ENCODE assay signal across 13 mouse cellular contexts in genomic region chr3:30000260-30000659, GRCm38 (mm10).
"Had no signal": no experiment of that assay in that cellular context is flagged by ENCODE, and none has a peak within 500 bp of the region (broad histone marks: within the 10 kb centered on the region; RNA-seq: fewer than 3 reads in every experiment).

No protein-coding gene starts in this region.

- H3K27ac ChIP-seq: hindbrain, embryonic 13.5 days; hindbrain, postnatal 0 days; liver, embryonic 15.5 days; midbrain, embryonic 13.5 days; neural tube, embryonic 15.5 days had no signal

- DNase-seq: layer of hippocampus, adult 9-11 months; lung, postnatal 36 days; right cerebral cortex, adult 18-20 months; right cerebral cortex, postnatal 25 days; thymus, adult 18-20 months; thymus, postnatal 14 days had no signal

- ATAC-seq: hindbrain, postnatal 0 days; midbrain, embryonic 13.5 days had no signal

- H3K36me3 ChIP-seq: hindbrain, embryonic 13.5 days; liver, embryonic 15.5 days; midbrain, embryonic 13.5 days; neural tube, embryonic 15.5 days had no signal

- H3K9ac ChIP-seq: hindbrain, embryonic 13.5 days; liver, embryonic 15.5 days; lung, embryonic 15.5 days; midbrain, embryonic 13.5 days; neural tube, embryonic 15.5 days had no signal

- H3K4me2 ChIP-seq: hindbrain, embryonic 13.5 days; liver, embryonic 15.5 days; lung, embryonic 15.5 days; midbrain, embryonic 13.5 days; neural tube, embryonic 15.5 days had no signal

- H3K9me3 ChIP-seq: hindbrain, embryonic 13.5 days; liver, embryonic 15.5 days; lung, embryonic 15.5 days; midbrain, embryonic 13.5 days; neural tube, embryonic 15.5 days had no signal

- H3K27me3 ChIP-seq: hindbrain, embryonic 13.5 days; liver, embryonic 15.5 days; lung, embryonic 15.5 days; midbrain, embryonic 13.5 days; neural tube, embryonic 15.5 days had no signal

- H3K4me1 ChIP-seq: liver, embryonic 15.5 days; neural tube, embryonic 15.5 days had no signal

- H3K4me3 ChIP-seq: hindbrain, embryonic 13.5 days; liver, embryonic 15.5 days; lung, embryonic 15.5 days; midbrain, embryonic 13.5 days; myocyte; neural tube, embryonic 15.5 days had no signal
